Mouse (Mus musculus): ENCODE measurements at regions not wholly inside any gene's neighbourhood (a gene's known extent, or its start where the extent isn't known, plus 50 kb on each side); places are given as distances from the start of the nearest gene placed in this dataset.

- in situ Hi-C loops (cut with MboI, MseI), result loop anchor here (10.0 kb wide), 1 partner anchor 64 kb away; no protein-coding TSS in a partner anchor
Measured at GRCm38 (mm10) chr19:55688585-55688984, 53.0 kb upstream of the Tcf7l2 start.

- in situ Hi-C loops (cut with MboI, MseI), result loop anchor here (10.0 kb wide), 1 partner anchor 65 kb away; no protein-coding TSS in a partner anchor
Measured at GRCm38 (mm10) chr19:55689200-55689949, 52.2 kb upstream of the Tcf7l2 start.

All from regulatory T cell (primary cell).